In genomic region chr7:19910421-19911291, GRCm38 (mm10) we compare ENCODE assay signal across 8 mouse cellular contexts. TPM values are rescaled to one million over a fixed set of nuclear protein-coding genes. Genes with fewer than 3 reads are reported as not detected.
DNase-seq lines count a peak whose midpoint lies in the region; ATAC-seq and TF ChIP-seq lines count a peak whose summit lies in the region.

No protein-coding gene starts in this region.

- H3K27ac ChIP-seq in embryonic facial prominence, embryonic 10.5 days (replicated peaks), result no peak overlapping the region
- H3K27ac ChIP-seq in limb, embryonic 14.5 days (replicated peaks; ENCODE audit: low read depth, low read length), result no peak overlapping the region

- no peaks in the 10 kb centered on the region for H3K4me1 ChIP-seq in embryonic facial prominence, embryonic 10.5 days
- H3K4me1 ChIP-seq in limb, embryonic 14.5 days (ENCODE audit: control insufficient read depth, insufficient read depth, low read length), result no peaks in the 10 kb centered on the region

- no peak overlapping the region for H3K9ac ChIP-seq in limb, embryonic 14.5 days (ENCODE audit: low read depth, low read length, severe bottlenecking)

- no peak overlapping the region for H3K4me2 ChIP-seq in limb, embryonic 14.5 days (replicated peaks; ENCODE audit: low read depth, low read length, severe bottlenecking)

- DNase-seq in 3134 (ENCODE audit: extremely low read depth, insufficient read length, low spot score), result peak; percentile 72
- peak; percentile 45 for DNase-seq in adrenal gland, adult 8-10 months
- peak; percentile 83 for DNase-seq in embryonic facial prominence, embryonic 10.5 days (ENCODE audit: low spot score)
- peak; percentile 85 for DNase-seq in heart, adult 8-10 months (ENCODE audit: low spot score)
- peak; percentile 65 to 87 for DNase-seq in kidney, adult 8-10 months
- peak; percentile 40 for DNase-seq in limb, embryonic 14.5 days (ENCODE audit: low spot score)
- peak; percentile 59 to 60 for DNase-seq in spleen, postnatal 36 days (ENCODE audit: low spot score in 2 of 2)

- H3K9me3 ChIP-seq in embryonic facial prominence, embryonic 10.5 days, result peaks cover 19% of the 10 kb centered on the region; the same call in 1 of the 2 replicates
- H3K9me3 ChIP-seq in limb, embryonic 14.5 days (ENCODE audit: control insufficient read depth, low read length), result peaks cover 9% of the 10 kb centered on the region; the same call in 1 of the 2 replicates

- no peaks in the 10 kb centered on the region for H3K27me3 ChIP-seq in embryonic facial prominence, embryonic 10.5 days (replicated peaks; ENCODE audit: low read depth, poor library complexity, severe bottlenecking)
- no peaks in the 10 kb centered on the region for H3K27me3 ChIP-seq in limb, embryonic 14.5 days (ENCODE audit: control insufficient read depth, insufficient read depth, low read length)

- H3K36me3 ChIP-seq in embryonic facial prominence, embryonic 10.5 days (replicated peaks), result peaks cover 66% of the 10 kb centered on the region
- peaks cover 34% of the 10 kb centered on the region for H3K36me3 ChIP-seq in limb, embryonic 14.5 days (ENCODE audit: control insufficient read depth, insufficient read depth, low read length)

- WGBS in embryonic facial prominence, embryonic 10.5 days, result 51% methylated on average over 21 of the region's 21 CpGs
- WGBS in limb, embryonic 14.5 days, result 50% methylated on average over 21 of the region's 21 CpGs

- no peak for TF ChIP-seq POLR2A in limb, embryonic 14.5 days (IDR thresholded peaks at IDR 0.05; ENCODE audit: borderline replicate concordance, extremely low read depth, insufficient read depth, insufficient read length)

- peak; percentile 75 for ATAC-seq in limb, embryonic 14.5 days (ENCODE audit: low FRiP score, low read depth)
- ATAC-seq in monocyte, adult 5-6 weeks (replicated peaks; ENCODE audit: insufficient number of reproducible peaks, low FRiP score, low TSS enrichment, poor library complexity, severe bottlenecking), result peak; percentile 93

- no peak overlapping the region for H3K4me3 ChIP-seq in embryonic facial prominence, embryonic 10.5 days
- no peak overlapping the region for H3K4me3 ChIP-seq in limb, embryonic 14.5 days (replicated peaks; ENCODE audit: low read length)

RNA-seq across cellular contexts. Expression of gene Pvr, which starts 10.3 kb away (rescaled TPM):
- 10 to 100 TPM; 20.6 to 34.2 (median 24.5) TPM for total RNA-seq in adrenal gland, adult 8-10 months (2022)
- 8.2 and 8.8 TPM in 2 replicates for polyA plus RNA-seq in embryonic facial prominence, embryonic 10.5 days (2016; fragmentation: Nextera tagmentation; extraction: Ambion mirVana)
- total RNA-seq in heart, adult 8-10 months (2022), result 10 to 100 TPM; 17.9 to 25.0 (median 20.5) TPM
- 17.2 and 18.2 TPM in 2 replicates for polyA plus RNA-seq in limb, embryonic 14.5 days (2012; rRNA removed)
- 7.7 and 9.4 TPM in 2 replicates for polyA plus RNA-seq in limb, embryonic 14.5 days (2014; fragmentation: Nextera tagmentation; extraction: Ambion mirVana)
- 8.2 to 13.6 TPM (median 12.2 TPM) in 3 replicates for total RNA-seq in monocyte, adult 5-6 weeks (2017)

RNA-seq across cellular contexts. Expression of gene Ceacam19, which starts 22.9 kb away (rescaled TPM):
- total RNA-seq in adrenal gland, adult 8-10 months (2022), result not detected
- not detected in 2 replicates for polyA plus RNA-seq in embryonic facial prominence, embryonic 10.5 days (2016; fragmentation: Nextera tagmentation; extraction: Ambion mirVana)
- total RNA-seq in heart, adult 8-10 months (2022), result not detected
- 2.1 and 2.2 TPM in 2 replicates for polyA plus RNA-seq in limb, embryonic 14.5 days (2012; rRNA removed)
- 3.4 and 4.9 TPM in 2 replicates for polyA plus RNA-seq in limb, embryonic 14.5 days (2014; fragmentation: Nextera tagmentation; extraction: Ambion mirVana)
- 0.38 to 1.2 TPM (median 0.75 TPM) in 3 replicates for total RNA-seq in monocyte, adult 5-6 weeks (2017)

RNA-seq across cellular contexts. Expression of gene Igsf23, which starts 39.9 kb away (rescaled TPM):
- not detected for total RNA-seq in adrenal gland, adult 8-10 months (2022)
- 0.21 TPM in 1 of 2 replicates, not detected in the other for polyA plus RNA-seq in embryonic facial prominence, embryonic 10.5 days (2016; fragmentation: Nextera tagmentation; extraction: Ambion mirVana)
- total RNA-seq in heart, adult 8-10 months (2022), result 1 to 10 TPM; 1.4 to 2.1 (median 1.6) TPM
- polyA plus RNA-seq in limb, embryonic 14.5 days (2012; rRNA removed), result 0.09 and 0.17 TPM in 2 replicates
- polyA plus RNA-seq in limb, embryonic 14.5 days (2014; fragmentation: Nextera tagmentation; extraction: Ambion mirVana), result 0.23 and 0.30 TPM in 2 replicates
- total RNA-seq in monocyte, adult 5-6 weeks (2017), result 0.75 TPM in 1 of 3 replicates, not detected in the others

RNA-seq across cellular contexts. Expression of gene Ceacam16, which starts 49.6 kb away (rescaled TPM):
- under 1 TPM in 1 of 4 experiments, not detected in 3; 0.31 TPM for total RNA-seq in adrenal gland, adult 8-10 months (2022)
- polyA plus RNA-seq in embryonic facial prominence, embryonic 10.5 days (2016; fragmentation: Nextera tagmentation; extraction: Ambion mirVana), result not detected in 2 replicates
- under 1 TPM in 1 of 4 experiments, not detected in 3; 0.27 TPM for total RNA-seq in heart, adult 8-10 months (2022)
- 0.11 and 0.18 TPM in 2 replicates for polyA plus RNA-seq in limb, embryonic 14.5 days (2012; rRNA removed)
- polyA plus RNA-seq in limb, embryonic 14.5 days (2014; fragmentation: Nextera tagmentation; extraction: Ambion mirVana), result not detected in 2 replicates
- total RNA-seq in monocyte, adult 5-6 weeks (2017), result 0.39 TPM in 1 of 3 replicates, not detected in the others

RNA-seq across cellular contexts. Expression of gene Ceacam20, which starts 54.6 kb away (rescaled TPM):
- total RNA-seq in adrenal gland, adult 8-10 months (2022), result not detected
- polyA plus RNA-seq in embryonic facial prominence, embryonic 10.5 days (2016; fragmentation: Nextera tagmentation; extraction: Ambion mirVana), result not detected in 2 replicates
- not detected for total RNA-seq in heart, adult 8-10 months (2022)
- 0.04 TPM in 1 of 2 replicates, not detected in the other for polyA plus RNA-seq in limb, embryonic 14.5 days (2012; rRNA removed)
- not detected in 2 replicates for polyA plus RNA-seq in limb, embryonic 14.5 days (2014; fragmentation: Nextera tagmentation; extraction: Ambion mirVana)
- not detected in 3 replicates for total RNA-seq in monocyte, adult 5-6 weeks (2017)
